Mouse (Mus musculus): ENCODE measurements around the gene Kbtbd6.

- TF ChIP-seq CTCF (IDR thresholded peaks at IDR 0.05) (no peak), EP300 (IDR thresholded peaks at IDR 0.05) (no peak)
These were observed 44.0 kb upstream of the Kbtbd6 start for GRCm38 (mm10) chr14:79407641-79408040.
